Mouse (Mus musculus) neural tube, embryonic 14.5 days (tissue): ENCODE measurements at regions not wholly inside any gene's neighbourhood (a gene's known extent, or its start where the extent isn't known, plus 50 kb on each side); places are given as distances from the start of the nearest gene placed in this dataset.
"Not testable (repeated sequence)": the region's sequence is repeated elsewhere in the genome, so short reads cannot be mapped to it uniquely, and the experiment has no call there.

ENCODE experiments used
- ATAC-seq: fragments of 200-750 bp; cut with Nextera tagmentation; 2 replicates; pipeline ENCODE4 v1.8.0; 2017; ENCODE audit warnings: low read depth, mild to moderate bottlenecking, moderate TSS enrichment, moderate library complexity
- H3K27ac ChIP-seq: fragments of 300-500 bp; sonication (generic); 2 replicates; pipeline ENCODE4 v1.5.1; 2014; ENCODE audit warnings: low read depth, mild to moderate bottlenecking, control low read depth, low read length, moderate library complexity, mixed read lengths
- H3K27me3 ChIP-seq: fragments of 300-500 bp; sonication (generic); 2 replicates; pipeline ENCODE4 v1.6.1; 2014; ENCODE audit warnings: low read length; ENCODE audit not compliant: control insufficient read depth, insufficient read depth
- H3K36me3 ChIP-seq: fragments of 300-500 bp; sonication (generic); 2 replicates; pipeline ENCODE4 v1.6.1; 2014; ENCODE audit warnings: low read length, mixed read lengths; ENCODE audit not compliant: control insufficient read depth, insufficient read depth
- H3K4me1 ChIP-seq: fragments of 300-500 bp; sonication (generic); 2 replicates; pipeline ENCODE4 v1.6.1; 2014; ENCODE audit warnings: low read length; ENCODE audit not compliant: control insufficient read depth, insufficient read depth
- H3K4me2 ChIP-seq: fragments of 300-500 bp; sonication (generic); 2 replicates; pipeline ENCODE4 v1.6.1; 2014; ENCODE audit warnings: mild to moderate bottlenecking, low read depth, low read length, control low read depth
- H3K4me3 ChIP-seq: fragments of 300-500 bp; sonication (generic); 2 replicates; pipeline ENCODE4 v1.5.1; 2014; ENCODE audit warnings: low read depth, low read length, control low read depth, mixed read lengths
- H3K9ac ChIP-seq: fragments of 300-500 bp; sonication (generic); replicated peaks from 2 replicates; pipeline ENCODE4 v1.6.1; 2014; ENCODE audit warnings: low read depth, mild to moderate bottlenecking, control low read depth, low read length, mixed read lengths
- H3K9me3 ChIP-seq: fragments of 300-500 bp; sonication (generic); 2 replicates; pipeline ENCODE4 v1.6.1; 2016; ENCODE audit warnings: low read length; ENCODE audit not compliant: control insufficient read depth
- WGBS: fragments of 180-500 bp; shearing (Covaris S2); extraction: QIAGEN DNeasy Blood & Tissue Kit; methylation state at CpG from one replicate; pipeline ENCODE4 v1.1.7; 2014; 5-methylcytosine and 5-hydroxymethylcytosine counted together

DNA sequence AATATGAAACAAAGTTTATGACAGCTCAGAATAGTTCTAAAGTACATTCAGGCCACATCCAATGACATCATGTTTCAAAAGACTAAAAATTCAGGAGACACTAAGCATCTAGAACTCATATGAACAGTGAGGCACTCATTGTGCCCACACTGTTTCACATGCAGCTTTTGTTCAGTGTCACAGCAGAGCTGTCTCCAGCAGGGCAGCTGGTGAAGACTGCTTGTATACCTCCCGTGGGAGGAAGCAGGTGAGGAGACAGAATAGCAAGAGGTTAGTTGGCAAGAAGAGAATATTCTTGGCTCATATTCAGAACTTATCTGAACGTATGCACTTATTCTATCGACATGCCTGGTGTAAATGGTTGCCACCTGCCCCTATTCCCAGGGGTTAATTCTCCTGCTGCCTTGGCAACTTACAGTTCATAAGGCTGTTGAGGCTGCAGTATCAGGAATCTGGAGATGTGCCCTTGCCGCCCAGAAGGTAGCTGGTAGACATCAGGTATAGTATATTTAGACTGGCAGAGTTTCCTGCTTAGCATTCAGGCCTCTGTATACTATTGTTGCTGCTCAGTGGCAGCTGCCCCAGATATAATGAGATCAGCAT, 1109.0 kb downstream of the Lrfn5 start:
- no peak overlapping the region for H3K27ac ChIP-seq
- peak; percentile 73; the same call in 1 of the 2 replicates for ATAC-seq
- 50% methylated on average over 4 of the region's 4 CpGs for WGBS
- no peak overlapping the region for H3K4me2 ChIP-seq
- H3K9me3 ChIP-seq, result no peaks in the 10 kb centered on the region
- H3K27me3 ChIP-seq, result no peaks in the 10 kb centered on the region
- H3K9ac ChIP-seq, result no peak overlapping the region
- H3K4me3 ChIP-seq, result no peak overlapping the region
- H3K4me1 ChIP-seq, result no peaks in the 10 kb centered on the region
- no peaks in the 10 kb centered on the region for H3K36me3 ChIP-seq

DNA sequence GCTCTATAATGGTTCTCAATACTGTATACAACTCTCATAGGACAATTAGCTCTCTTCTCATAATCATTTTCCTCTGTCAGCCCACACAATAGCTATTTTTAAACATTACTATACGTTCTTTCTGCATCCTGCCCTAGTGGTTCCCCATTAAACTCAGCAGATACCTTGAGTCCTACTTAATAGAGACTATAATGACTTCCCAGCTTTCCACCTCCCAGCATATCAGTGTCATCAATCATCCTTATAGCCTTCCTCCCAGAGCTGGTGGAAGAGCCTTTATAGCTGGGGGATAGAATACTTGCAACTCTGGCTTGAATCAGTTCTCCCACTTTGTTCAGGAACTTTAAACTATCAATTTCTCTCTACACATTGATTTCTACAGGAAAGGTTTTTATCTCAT, 1141.7 kb downstream of the Lrfn5 start:
- no peak overlapping the region for H3K4me2 ChIP-seq
- peak; percentile 82 for ATAC-seq
- H3K9ac ChIP-seq, result no peak overlapping the region
- H3K4me3 ChIP-seq, result no peak overlapping the region
- H3K27ac ChIP-seq, result no peak overlapping the region
- H3K4me1 ChIP-seq, result no peaks in the 10 kb centered on the region
- no peaks in the 10 kb centered on the region for H3K36me3 ChIP-seq
- no peaks in the 10 kb centered on the region for H3K27me3 ChIP-seq
- 54% methylated on average over 1 of the region's 1 CpGs for WGBS
- H3K9me3 ChIP-seq, result no peaks in the 10 kb centered on the region

DNA sequence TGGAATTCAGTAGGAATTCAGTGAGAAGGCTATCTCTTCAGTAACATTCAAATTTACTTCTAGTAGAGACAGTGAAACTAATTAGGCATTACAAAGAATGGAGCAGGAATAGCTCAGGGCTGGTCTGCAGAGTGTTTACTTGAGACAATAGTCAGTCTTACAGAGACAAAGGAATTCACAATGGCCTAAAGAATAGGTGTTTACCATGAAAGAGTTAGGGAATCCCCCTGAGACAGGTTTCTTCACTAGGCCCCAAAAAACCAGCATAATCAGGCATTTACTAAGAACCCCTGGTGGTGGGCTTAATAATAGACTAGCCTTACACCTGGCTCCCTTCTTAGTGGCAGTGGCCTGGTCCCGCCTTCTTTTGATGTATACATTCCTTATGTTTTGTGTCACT, 1184.2 kb downstream of the Lrfn5 start:
- not testable (repeated sequence) for H3K36me3 ChIP-seq, H3K27ac ChIP-seq, H3K27me3 ChIP-seq, H3K4me3 ChIP-seq, H3K4me1 ChIP-seq, H3K4me2 ChIP-seq, H3K9me3 ChIP-seq, ATAC-seq, H3K9ac ChIP-seq
- 89% methylated on average over 1 of the region's 1 CpGs for WGBS
